Mouse (Mus musculus) megakaryocyte, embryonic 14.5 days (primary cell): ENCODE measurements around the gene Mrps35.

Source experiments
- FLI1 ChIP-seq: IDR thresholded peaks from 2 replicates; pipeline ENCODE4 v1.6.1; 2012; ENCODE audit warnings: low read length, inconsistent platforms, mixed read lengths
- GATA1 ChIP-seq: IDR thresholded peaks from 3 replicates; pipeline ENCODE4 v1.6.1; 2012; ENCODE audit warnings: mixed read lengths, low read length, inconsistent platforms, borderline replicate concordance

DNA sequence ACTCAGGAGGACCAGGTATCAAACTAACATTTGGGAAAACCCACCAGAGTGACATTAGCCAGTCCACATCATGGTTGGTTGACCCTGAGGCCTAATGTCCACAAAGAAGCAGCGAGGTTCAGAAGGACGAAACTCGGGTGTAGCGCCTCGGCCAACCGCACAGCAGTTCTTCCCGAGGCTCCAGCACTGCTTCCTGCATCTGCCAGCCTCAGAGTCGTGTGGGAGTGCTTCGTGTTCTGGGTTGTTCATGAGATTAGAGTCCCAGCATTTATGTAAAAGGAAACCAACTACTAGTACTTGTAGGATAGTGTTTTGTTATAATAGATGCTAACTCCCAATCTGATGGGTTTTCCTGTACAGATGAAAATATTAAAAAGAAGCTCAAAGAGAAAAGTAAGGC, 43.3 kb upstream of the Mrps35 start:
- TF ChIP-seq GATA1 (no peak), FLI1 (no peak)
